Mouse (Mus musculus): ENCODE results near the gene Ptprn.

Gene Ptprn

GRCm38 (mm10) chr1:75222926-75223325 lies 41.4 kb downstream of the Ptprn start:
- no peak for DNase-seq (ENCODE audit: low spot score)

GRCm38 (mm10) chr1:75221538-75221937 lies 42.8 kb downstream of the Ptprn start:
- DNase-seq (ENCODE audit: low spot score): no peak

- no peak for DNase-seq (ENCODE audit: low spot score)
Measured at GRCm38 (mm10) chr1:75219531-75219930, 44.8 kb downstream of the Ptprn start, which contains the start of gene Tuba4a. Gene Tuba4a, minus strand, starts transcription at chr1:75219865.

GRCm38 (mm10) chr1:75219078-75219477 lies 45.2 kb downstream of the Ptprn start:
- peak; percentile 94 for DNase-seq (ENCODE audit: low spot score)

DNA sequence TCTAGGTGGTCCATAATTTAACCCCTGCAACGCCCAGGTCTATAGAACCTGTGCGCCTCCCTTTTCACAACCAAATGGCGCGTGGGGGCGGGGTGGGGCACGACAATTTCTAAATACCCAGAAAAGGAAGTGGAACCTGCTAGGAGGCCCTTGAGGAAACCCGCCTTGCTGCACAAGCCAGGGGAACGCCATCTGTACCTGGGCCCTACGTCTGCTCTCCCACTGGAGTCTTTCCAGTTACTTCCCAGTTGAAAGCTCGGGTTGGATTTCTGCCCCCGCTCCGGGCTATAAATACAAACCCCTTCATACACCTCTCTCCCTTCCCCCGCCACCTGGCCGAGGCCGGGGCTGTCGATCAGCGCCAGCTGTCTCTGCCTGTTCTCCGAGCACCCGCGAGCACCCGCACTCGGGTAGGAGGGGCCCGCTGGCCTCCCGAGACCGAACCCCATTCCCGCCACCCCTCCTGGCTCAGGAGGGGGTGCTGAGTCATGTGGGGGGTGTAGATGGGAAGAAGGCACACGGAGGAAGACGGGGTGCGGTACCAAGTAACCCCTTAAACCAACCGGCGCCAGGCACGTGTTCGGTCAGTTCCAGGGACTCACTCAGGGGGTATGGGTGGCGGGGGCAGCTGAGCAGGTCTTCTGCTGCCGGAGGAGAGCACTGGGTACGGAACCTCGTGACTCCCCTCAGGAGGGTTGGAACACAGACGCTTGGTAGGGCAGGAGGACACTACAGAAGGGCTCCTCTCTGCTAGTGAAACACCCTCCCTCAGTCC lies 45.9 kb downstream of the Ptprn start:
- DNase-seq (ENCODE audit: low spot score): peak; percentile 48

DNA sequence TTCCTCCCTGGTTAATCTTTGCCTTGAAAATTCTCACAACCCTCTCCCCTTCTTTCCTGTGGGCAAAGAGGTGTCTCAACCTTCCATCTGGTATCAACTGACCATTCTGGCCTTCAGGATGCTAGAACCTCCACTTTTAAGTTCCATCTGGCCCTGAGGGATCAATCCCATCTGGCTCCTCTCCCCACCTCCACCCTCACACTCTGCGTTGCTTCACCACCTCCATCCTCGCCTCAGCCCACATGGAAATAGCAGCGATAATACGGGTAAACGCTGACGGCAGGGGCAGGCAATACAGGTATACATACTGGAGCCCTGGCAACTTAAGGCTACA lies 46.4 kb downstream of the Ptprn start:
- DNase-seq (ENCODE audit: low spot score): no peak

DNA sequence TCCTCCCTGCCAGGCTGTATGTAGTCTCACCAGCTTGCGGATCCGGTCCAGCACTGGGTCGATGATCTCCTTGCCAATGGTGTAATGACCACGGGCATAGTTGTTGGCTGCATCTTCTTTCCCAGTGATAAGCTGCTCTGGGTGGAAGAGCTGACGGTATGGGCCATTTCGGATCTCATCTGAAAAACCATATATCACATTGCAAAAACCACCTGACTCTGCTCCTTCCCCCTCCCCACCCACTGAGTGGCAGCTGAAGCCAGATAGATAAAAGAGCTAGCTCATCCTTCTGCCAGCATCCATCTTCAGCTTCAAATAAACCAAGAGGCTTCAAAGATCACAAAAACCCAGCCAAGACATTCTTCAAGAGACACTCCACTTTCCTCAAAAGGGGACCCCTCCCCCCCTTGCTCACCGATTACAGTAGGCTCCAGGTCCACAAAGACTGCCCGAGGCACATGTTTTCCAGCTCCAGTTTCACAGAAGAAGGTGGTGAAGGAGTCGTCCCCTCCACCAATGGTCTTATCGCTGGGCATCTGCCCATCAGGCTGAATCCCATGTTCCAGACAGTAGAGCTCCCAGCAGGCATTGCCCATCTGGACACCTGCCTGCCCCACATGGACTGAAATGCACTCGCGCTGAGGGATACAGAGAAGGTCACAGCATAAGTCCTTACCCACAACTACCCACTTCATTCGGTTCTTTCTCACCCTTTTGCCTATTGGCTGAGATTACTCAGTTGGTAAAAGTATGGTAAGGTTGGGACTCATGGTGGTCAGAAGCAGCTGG lies 47.3 kb downstream of the Ptprn start:
- no peak for DNase-seq (ENCODE audit: low spot score)

- DNase-seq (ENCODE audit: low spot score): no peak
Measured at GRCm38 (mm10) chr1:75215785-75216184, 48.5 kb downstream of the Ptprn start.

- no peak for DNase-seq (ENCODE audit: low spot score)
Measured at GRCm38 (mm10) chr1:75214886-75215285, 49.4 kb downstream of the Ptprn start.

DNA sequence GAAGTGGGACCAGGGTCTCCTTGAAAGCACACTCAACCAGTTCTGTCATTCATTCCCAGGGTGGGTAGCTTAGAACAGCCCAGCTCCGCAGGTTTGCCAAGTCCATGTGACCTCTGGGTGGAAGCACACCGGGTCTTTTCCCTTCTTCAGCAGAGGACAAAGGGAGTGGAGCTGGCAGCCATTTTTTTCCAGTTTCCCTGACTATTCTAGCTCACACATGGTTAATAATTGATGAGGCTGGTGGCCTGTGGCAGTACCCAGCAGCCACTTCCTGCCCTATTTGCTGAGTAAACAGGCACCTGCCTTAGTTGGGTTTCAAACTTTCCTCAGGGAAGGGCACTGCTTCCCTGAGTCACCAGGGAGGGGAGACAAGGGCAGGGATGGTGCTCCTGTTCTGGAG lies 49.9 kb downstream of the Ptprn start:
- no peak for DNase-seq (ENCODE audit: low spot score)

GRCm38 (mm10) chr1:75213096-75213495 lies 51.2 kb downstream of the Ptprn start:
- peak; percentile 37 for DNase-seq (ENCODE audit: low spot score)

DNA sequence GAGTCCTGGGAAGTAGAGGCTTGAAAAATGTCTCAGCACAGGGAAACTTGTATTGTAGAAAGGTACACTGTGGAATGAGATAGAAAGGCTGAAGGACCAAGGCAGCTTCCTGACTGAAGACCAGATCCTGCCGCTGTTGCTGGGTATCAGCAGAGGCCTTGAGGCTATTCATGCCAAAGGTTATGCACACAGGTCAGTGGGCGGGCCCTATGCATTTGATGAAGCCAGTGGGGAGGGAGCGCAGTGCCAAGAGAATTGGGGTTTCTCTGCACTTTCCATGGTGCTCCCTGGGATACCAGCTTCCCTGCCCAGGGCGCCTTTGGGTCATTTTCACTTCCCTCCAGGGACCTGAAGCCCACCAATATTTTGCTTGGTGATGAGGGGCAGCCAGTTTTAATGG lies 51.8 kb downstream of the Ptprn start:
- DNase-seq (ENCODE audit: low spot score): no peak

- no peak for DNase-seq (ENCODE audit: low spot score)
Measured at GRCm38 (mm10) chr1:75211141-75211708, 53.1 kb downstream of the Ptprn start.

GRCm38 (mm10) chr1:75210136-75211087 lies 53.9 kb downstream of the Ptprn start, which contains the start of the genes Glb1l and Stk16:
Gene Glb1l, minus strand, starts transcription at chr1:75210813.
Gene Stk16, plus strand, starts transcription at chr1:75210838.
- peak; percentile 97 for DNase-seq (ENCODE audit: low spot score)

- DNase-seq (ENCODE audit: low spot score): peak; percentile 46
Measured at GRCm38 (mm10) chr1:75208967-75209678, 55.2 kb downstream of the Ptprn start.

DNA sequence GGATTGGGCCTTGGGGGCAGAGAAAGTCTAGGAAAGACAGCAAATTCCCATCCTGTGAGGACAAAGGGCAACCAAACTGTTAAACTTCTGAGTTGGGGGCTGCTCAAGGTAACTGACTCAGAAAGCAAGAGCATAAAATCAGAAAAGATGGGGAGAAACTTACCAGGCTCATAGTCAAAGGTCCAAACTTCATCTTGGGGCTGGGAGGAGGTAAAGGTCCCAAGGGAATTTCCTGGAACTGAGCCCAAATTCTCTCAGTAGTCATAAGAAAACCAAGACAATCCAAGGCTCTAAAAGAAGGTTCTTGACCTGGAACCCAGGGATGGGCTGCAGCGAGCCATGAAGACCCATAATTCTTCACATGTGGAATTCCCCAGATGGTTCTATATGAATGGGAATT lies 63.1 kb downstream of the Ptprn start:
- no peak for DNase-seq (ENCODE audit: low spot score)

Measured in lung, postnatal 25 days (tissue).